ENCODE assay signal across 9 mouse cellular contexts in genomic region chr13:40859225-40859624, GRCm38 (mm10). TPM values are rescaled to one million over a fixed set of nuclear protein-coding genes. Genes with fewer than 3 reads are reported as not detected.
DNase-seq lines count a peak whose midpoint lies in the region; ATAC-seq and TF ChIP-seq lines count a peak whose summit lies in the region.
"Had no signal": no experiment of that assay in that cellular context is flagged by ENCODE, and none has a peak within 500 bp of the region (broad histone marks: within the 10 kb centered on the region; RNA-seq: fewer than 3 reads in every experiment).

No protein-coding gene starts in this region.

- DNase-seq in forebrain, postnatal 0 days, result no peak
- DNase-seq in kidney, adult 11 months, result no peak
- DNase-seq in thymus, postnatal 0 days (ENCODE audit: low spot score), result no peak
- DNase-seq in layer of hippocampus, adult 11-12 months (ENCODE audit: low spot score), result no peak

- 0 out of 2 replicates have a peak overlapping the region, but pooled peaks have one; percentile 18 for H3K9ac ChIP-seq in forebrain, postnatal 0 days
- no peak overlapping the region for H3K9ac ChIP-seq in forebrain, embryonic 12.5 days
- peak overlapping the region; percentile 59; the same call in 1 of the 2 replicates for H3K9ac ChIP-seq in kidney, embryonic 16.5 days (replicated peaks; ENCODE audit: low read length)
- H3K9ac ChIP-seq in intestine, embryonic 15.5 days, result no peak overlapping the region
- H3K9ac ChIP-seq in neural tube, embryonic 14.5 days (replicated peaks; ENCODE audit: low read depth, low read length), result no peak overlapping the region

- H3K4me1 ChIP-seq in forebrain, postnatal 0 days (ENCODE audit: insufficient read depth), result 0 out of 2 replicates have a peak, but pooled peaks cover 5% of the 10 kb centered on the region
- peaks cover 6% of the 10 kb centered on the region; the same call in 1 of the 2 replicates for H3K4me1 ChIP-seq in forebrain, embryonic 12.5 days
- peaks cover 22% of the 10 kb centered on the region for H3K4me1 ChIP-seq in kidney, embryonic 16.5 days (ENCODE audit: insufficient read depth, low read length)
- H3K4me1 ChIP-seq in intestine, embryonic 15.5 days (replicated peaks), result 0 out of 2 replicates have a peak, but pooled peaks cover 1% of the 10 kb centered on the region
- 0 out of 2 replicates have a peak, but pooled peaks cover 4% of the 10 kb centered on the region for H3K4me1 ChIP-seq in neural tube, embryonic 14.5 days (ENCODE audit: control insufficient read depth, insufficient read depth, low read length)

- no peak for TF ChIP-seq CTCF in forebrain, postnatal 0 days (IDR thresholded peaks at IDR 0.05; ENCODE audit: low read depth)

- 72% methylated on average over 8 of the region's 8 CpGs for WGBS in forebrain, postnatal 0 days
- 92% methylated on average over 8 of the region's 8 CpGs for WGBS in forebrain, embryonic 12.5 days
- WGBS in kidney, embryonic 16.5 days, result 54% methylated on average over 8 of the region's 8 CpGs
- WGBS in intestine, embryonic 15.5 days, result 52% methylated on average over 8 of the region's 8 CpGs
- WGBS in neural tube, embryonic 14.5 days, result 75% methylated on average over 8 of the region's 8 CpGs

- peak overlapping the region; percentile 50; the same call in 1 of the 2 replicates for H3K27ac ChIP-seq in forebrain, postnatal 0 days (ENCODE audit: low read depth, low read length)
- no peak overlapping the region for H3K27ac ChIP-seq in forebrain, embryonic 12.5 days
- H3K27ac ChIP-seq in kidney, embryonic 16.5 days (ENCODE audit: low read length), result peak overlapping the region; percentile 65
- H3K27ac ChIP-seq in intestine, embryonic 15.5 days, result peak overlapping the region; percentile 34; the same call in 1 of the 2 replicates
- H3K27ac ChIP-seq in neural tube, embryonic 14.5 days (ENCODE audit: low read depth, low read length), result no peak overlapping the region; the same call in 1 of the 2 replicates

- ATAC-seq in forebrain, postnatal 0 days, result no peak
- no peak for ATAC-seq in forebrain, embryonic 12.5 days (ENCODE audit: low FRiP score)
- ATAC-seq in kidney, embryonic 16.5 days (ENCODE audit: low FRiP score, low TSS enrichment), result no peak
- no peak for ATAC-seq in intestine, embryonic 15.5 days
- ATAC-seq in neural tube, embryonic 14.5 days (ENCODE audit: low read depth), result no peak

- no peaks in the 10 kb centered on the region for H3K9me3 ChIP-seq in forebrain, postnatal 0 days (ENCODE audit: low read length)
- H3K9me3 ChIP-seq in forebrain, embryonic 12.5 days, result no peaks in the 10 kb centered on the region
- no peaks in the 10 kb centered on the region for H3K9me3 ChIP-seq in kidney, embryonic 16.5 days (ENCODE audit: low read length)
- no peaks in the 10 kb centered on the region for H3K9me3 ChIP-seq in intestine, embryonic 15.5 days
- no peaks in the 10 kb centered on the region for H3K9me3 ChIP-seq in neural tube, embryonic 14.5 days (ENCODE audit: control insufficient read depth, low read length)

- H3K4me2 ChIP-seq in forebrain, postnatal 0 days (ENCODE audit: low read depth), result peak overlapping the region; percentile 37
- H3K4me2 ChIP-seq in forebrain, embryonic 12.5 days, result no peak overlapping the region
- peak overlapping the region; percentile 64 for H3K4me2 ChIP-seq in kidney, embryonic 16.5 days (replicated peaks; ENCODE audit: low read depth, low read length)
- peak overlapping the region; percentile 53 for H3K4me2 ChIP-seq in intestine, embryonic 15.5 days (replicated peaks)
- H3K4me2 ChIP-seq in neural tube, embryonic 14.5 days (ENCODE audit: low read depth, low read length), result peak overlapping the region; percentile 46; the same call in 1 of the 2 replicates

- H3K36me3 ChIP-seq in forebrain, postnatal 0 days (ENCODE audit: insufficient read depth), result no peaks in the 10 kb centered on the region
- no peaks in the 10 kb centered on the region for H3K36me3 ChIP-seq in forebrain, embryonic 12.5 days (replicated peaks)
- H3K36me3 ChIP-seq in kidney, embryonic 16.5 days (ENCODE audit: insufficient read depth, low read length), result no peaks in the 10 kb centered on the region
- no peaks in the 10 kb centered on the region for H3K36me3 ChIP-seq in intestine, embryonic 15.5 days
- no peaks in the 10 kb centered on the region for H3K36me3 ChIP-seq in neural tube, embryonic 14.5 days (ENCODE audit: control insufficient read depth, insufficient read depth, low read length)

- no peak overlapping the region; the same call in 1 of the 2 replicates for H3K4me3 ChIP-seq in forebrain, postnatal 0 days (ENCODE audit: low read depth, low read length)
- no peak overlapping the region for H3K4me3 ChIP-seq in forebrain, embryonic 12.5 days (replicated peaks)
- peak overlapping the region; percentile 48; the same call in 1 of the 2 replicates for H3K4me3 ChIP-seq in kidney, embryonic 16.5 days (ENCODE audit: low read length)
- H3K4me3 ChIP-seq in intestine, embryonic 15.5 days (replicated peaks), result peak overlapping the region; percentile 38; the same call in 1 of the 2 replicates
- no peak overlapping the region for H3K4me3 ChIP-seq in neural tube, embryonic 14.5 days (ENCODE audit: low read depth, low read length)

- no peaks in the 10 kb centered on the region for H3K27me3 ChIP-seq in forebrain, postnatal 0 days (ENCODE audit: insufficient read depth, low read length)
- no peaks in the 10 kb centered on the region for H3K27me3 ChIP-seq in forebrain, embryonic 12.5 days
- no peaks in the 10 kb centered on the region for H3K27me3 ChIP-seq in kidney, embryonic 16.5 days (ENCODE audit: insufficient read depth, low read length)
- H3K27me3 ChIP-seq in intestine, embryonic 15.5 days (replicated peaks), result no peaks in the 10 kb centered on the region
- H3K27me3 ChIP-seq in neural tube, embryonic 14.5 days (ENCODE audit: control insufficient read depth, insufficient read depth, low read length), result no peaks in the 10 kb centered on the region
- H3K27me3 ChIP-seq: Patski had no signal

RNA-seq across cellular contexts. Expression of gene Gcnt2, which starts 0.3 kb away (rescaled TPM):
- total RNA-seq in forebrain, postnatal 0 days (2014; rRNA removed), result 8.2 and 9.2 TPM in 2 replicates
- polyA plus RNA-seq in forebrain, postnatal 0 days (2015; fragmentation: Nextera tagmentation; extraction: Ambion mirVana), result 3.3 and 3.4 TPM in 2 replicates
- 3.6 and 4.4 TPM in 2 replicates for polyA plus RNA-seq in forebrain, embryonic 12.5 days (2016; fragmentation: Nextera tagmentation; extraction: Ambion mirVana)
- 5.9 and 8.0 TPM in 2 replicates for polyA plus RNA-seq in kidney, embryonic 16.5 days (2015; fragmentation: Nextera tagmentation; extraction: Ambion mirVana)
- polyA plus RNA-seq in intestine, embryonic 15.5 days (2015; fragmentation: Nextera tagmentation; extraction: Ambion mirVana), result 12.2 and 12.4 TPM in 2 replicates
- polyA plus RNA-seq in neural tube, embryonic 14.5 days (2014; fragmentation: Nextera tagmentation; extraction: Ambion mirVana), result 6.1 and 7.9 TPM in 2 replicates
- polyA plus RNA-seq in thymus, postnatal 0 days (2015; fragmentation: Nextera tagmentation; extraction: Ambion mirVana), result 0.77 and 0.82 TPM in 2 replicates

Comparison
In these comparisons a context has a peak if more than half of its experiments do, and no peak if none do; other contexts are left out.
1. H3K27ac ChIP-seq: peak in forebrain, postnatal 0 days (single experiment), kidney, embryonic 16.5 days (single experiment) and intestine, embryonic 15.5 days (single experiment); none in forebrain, embryonic 12.5 days (single experiment) and neural tube, embryonic 14.5 days (single experiment).
2. H3K9ac ChIP-seq: peak in forebrain, postnatal 0 days (single experiment) and kidney, embryonic 16.5 days (single experiment); none in forebrain, embryonic 12.5 days (single experiment), intestine, embryonic 15.5 days (single experiment) and neural tube, embryonic 14.5 days (single experiment).
3. H3K4me3 ChIP-seq: peak in kidney, embryonic 16.5 days (single experiment) and intestine, embryonic 15.5 days (single experiment); none in forebrain, postnatal 0 days (single experiment), forebrain, embryonic 12.5 days (single experiment) and neural tube, embryonic 14.5 days (single experiment).